Mouse (Mus musculus) thymus, adult 2 months (tissue): Measurements from ENCODE around the gene Ece1. TPM values are rescaled to one million over a fixed set of nuclear protein-coding genes. Genes with fewer than 3 reads are reported as not detected.

Experiments
- DNase-seq: peaks from one replicate; pipeline ENCODE4 v3.0.0; 2021
- H3K27ac ChIP-seq: fragments of 200-500 bp; 2 replicates; pipeline ENCODE4 v1.5.1; 2012; ENCODE audit warnings: low read length, control low read depth; ENCODE audit not compliant: control insufficient read depth, insufficient read depth
- H3K27me3 ChIP-seq: fragments of 200-500 bp; 2 replicates; pipeline ENCODE4 v1.6.1; 2012; ENCODE audit warnings: mild to moderate bottlenecking, low read length, moderate library complexity, mixed read lengths; ENCODE audit not compliant: control insufficient read depth, insufficient read depth
- H3K36me3 ChIP-seq: fragments of 200-500 bp; 2 replicates; pipeline ENCODE4 v1.6.1; 2012; ENCODE audit warnings: mild to moderate bottlenecking, low read length, moderate library complexity; ENCODE audit not compliant: control insufficient read depth, insufficient read depth
- H3K4me1 ChIP-seq: fragments of 200-500 bp; replicated peaks from 2 replicates; pipeline ENCODE4 v1.6.1; 2012; ENCODE audit warnings: low read length; ENCODE audit not compliant: control insufficient read depth, insufficient read depth
- H3K4me3 ChIP-seq: fragments of 200-500 bp; 2 replicates; pipeline ENCODE4 v1.5.1; 2012; ENCODE audit warnings: mild to moderate bottlenecking, low read length, control low read depth, moderate library complexity; ENCODE audit not compliant: control insufficient read depth, insufficient read depth
- CTCF ChIP-seq: fragments of 200-500 bp; IDR thresholded peaks from 2 replicates; pipeline ENCODE4 v1.5.1; 2012; ENCODE audit warnings: mild to moderate bottlenecking, control low read depth, low read length, moderate library complexity, borderline replicate concordance; ENCODE audit not compliant: control insufficient read depth, poor library complexity, insufficient read depth; ENCODE audit errors: extremely low read depth
- POLR2A ChIP-seq: fragments of 200-500 bp; IDR thresholded peaks from 2 replicates; pipeline ENCODE4 v1.6.1; 2012; ENCODE audit warnings: mild to moderate bottlenecking, low read length, control low read depth, moderate library complexity; ENCODE audit not compliant: control insufficient read depth, poor library complexity, insufficient read depth; ENCODE audit errors: extremely low read depth
- WGBS: fragments of 180-500 bp; shearing (Covaris S2); methylation state at CpG from one replicate; pipeline ENCODE4 v1.1.7; 2018; 5-methylcytosine and 5-hydroxymethylcytosine counted together
- polyA plus RNA-seq: library from polyadenylated mRNA; depleted of rRNA; stranded (reverse); fragments of >200 nt; gene quantifications from 2 replicates; pipeline ENCODE4 v1.2.3, GENCODE M21; 2012

Ece1 gene
- polyA plus RNA-seq, 1 experiment = 27.3 TPM

DNA sequence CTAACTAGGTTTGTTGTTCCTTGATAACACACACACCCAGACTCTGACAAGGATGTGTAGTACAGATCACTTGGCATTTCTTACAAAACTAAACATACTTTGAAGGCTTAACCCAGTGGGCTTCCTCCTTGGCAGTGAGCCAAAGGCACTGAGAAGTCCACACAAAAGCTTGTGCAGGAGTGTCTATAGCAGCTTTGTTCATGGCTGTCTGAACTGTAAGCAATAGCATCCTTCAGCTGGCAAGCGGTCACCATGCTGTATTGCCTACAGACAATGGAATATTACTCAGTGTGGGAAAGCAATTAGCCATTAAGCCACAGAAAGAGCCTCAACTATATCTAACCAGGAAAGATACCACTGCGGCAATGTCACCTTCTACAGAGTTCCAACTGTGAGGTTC is 42.5 kb upstream of the Ece1 start:
- Histone ChIP-seq H3K27ac (no peak overlapping the region), H3K4me3 (no peak overlapping the region), H3K4me1 (no peaks in the 10 kb centered on the region), H3K36me3 (no peaks in the 10 kb centered on the region), H3K27me3 (no peaks in the 10 kb centered on the region)
- WGBS = 98% methylated on average over 2 of the region's 2 CpGs
- TF ChIP-seq CTCF (no peak), POLR2A (no peak)
- no peak for DNase-seq

DNA sequence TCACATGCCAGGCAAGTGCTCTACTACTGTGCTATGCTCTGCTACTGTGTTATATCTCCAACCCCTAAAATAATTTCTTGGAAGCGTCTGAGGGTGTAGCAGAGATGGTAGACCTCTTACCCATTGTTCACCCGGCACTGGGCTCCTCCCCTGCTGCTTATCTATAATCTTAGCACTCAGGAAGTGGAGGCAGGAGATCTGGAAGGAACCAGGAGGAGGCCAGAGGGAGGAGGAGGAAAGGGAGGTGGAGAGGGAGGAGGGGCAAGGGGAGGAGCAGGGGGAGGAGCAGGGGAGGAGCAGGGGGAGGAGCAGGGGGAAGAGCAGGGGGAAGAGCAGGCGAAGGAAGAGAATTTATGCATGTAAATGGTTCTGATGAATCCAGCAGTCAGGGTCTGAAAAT is 41.3 kb upstream of the Ece1 start:
- Histone ChIP-seq H3K4me3 (no peak overlapping the region), H3K27me3 (no peaks in the 10 kb centered on the region), H3K36me3 (no peaks in the 10 kb centered on the region), H3K4me1 (no peaks in the 10 kb centered on the region), H3K27ac (no peak overlapping the region)
- 49% methylated on average over 3 of the region's 3 CpGs for WGBS
- DNase-seq = no peak
- no peak for TF ChIP-seq POLR2A
- TF ChIP-seq CTCF = no peak

DNA sequence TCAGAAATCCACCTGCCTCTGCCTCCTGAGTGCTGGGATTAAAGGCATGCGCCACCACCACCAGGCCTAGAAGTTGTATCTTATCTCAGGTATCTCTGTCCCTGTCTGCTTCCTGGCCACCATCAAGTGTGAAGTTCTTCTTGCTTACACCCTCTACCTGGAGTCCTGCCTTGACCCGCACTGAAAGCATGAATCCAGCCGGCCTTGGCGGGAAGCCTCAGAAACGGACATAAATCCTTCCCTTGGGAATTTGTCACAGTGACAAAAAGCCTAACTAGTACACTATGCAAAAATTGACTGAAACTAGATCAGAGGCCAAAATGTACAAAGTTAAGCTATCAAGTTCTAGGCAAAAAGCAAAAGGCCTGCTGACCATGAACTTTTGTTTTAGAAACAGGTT is 39.5 kb upstream of the Ece1 start:
- no peak for DNase-seq
- no peaks in the 10 kb centered on the region for H3K27me3 ChIP-seq
- 94% methylated on average over 5 of the region's 5 CpGs for WGBS
- TF ChIP-seq POLR2A (no peak), CTCF (no peak)
- no peaks in the 10 kb centered on the region for H3K36me3 ChIP-seq
- no peak overlapping the region for H3K27ac ChIP-seq
- no peaks in the 10 kb centered on the region for H3K4me1 ChIP-seq
- no peak overlapping the region for H3K4me3 ChIP-seq

DNA sequence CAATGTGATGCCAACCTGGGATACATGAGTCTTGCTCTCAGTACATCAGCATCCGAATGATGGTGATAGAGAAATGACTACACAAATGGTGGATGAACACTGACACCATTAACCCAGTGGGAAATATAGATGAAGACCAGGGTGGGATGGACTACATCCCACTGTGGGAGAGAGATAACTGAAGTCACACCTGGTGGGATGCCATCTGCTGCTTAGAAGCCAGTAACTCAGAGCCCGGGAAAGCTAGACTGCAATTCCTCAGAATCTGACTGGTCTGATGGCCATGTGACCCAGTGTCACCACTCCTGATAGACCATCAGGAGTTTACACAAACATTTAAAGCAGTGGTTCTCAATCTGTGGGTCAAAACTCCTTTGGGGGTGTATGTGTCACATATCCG is 38.5 kb upstream of the Ece1 start:
- WGBS = 94% methylated on average over 3 of the region's 3 CpGs
- Histone ChIP-seq H3K36me3 (no peaks in the 10 kb centered on the region), H3K27ac (no peak overlapping the region), H3K27me3 (no peaks in the 10 kb centered on the region), H3K4me3 (no peak overlapping the region), H3K4me1 (no peaks in the 10 kb centered on the region)
- TF ChIP-seq POLR2A (no peak), CTCF (no peak)
- DNase-seq = no peak

DNA sequence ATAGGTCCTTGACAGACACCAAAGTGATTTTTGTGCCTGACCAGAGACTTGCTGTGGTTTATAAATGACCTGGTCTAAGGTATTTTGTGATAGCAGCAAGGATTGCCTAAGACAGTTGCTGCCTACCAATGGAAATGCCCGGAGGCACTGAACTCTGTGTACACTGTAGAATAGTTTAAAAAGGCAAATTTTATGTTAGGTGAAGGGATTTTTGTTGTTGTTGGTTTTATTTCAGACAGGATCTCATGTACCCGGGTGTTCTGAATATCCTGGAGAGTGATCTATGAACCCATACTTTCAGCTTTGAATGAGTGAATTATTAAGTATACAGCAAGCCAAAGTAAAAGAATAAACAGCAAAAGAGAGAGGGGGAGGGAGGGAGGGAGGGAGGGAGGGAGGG is 37.2 kb upstream of the Ece1 start:
- H3K36me3 ChIP-seq = no peaks in the 10 kb centered on the region
- no peaks in the 10 kb centered on the region for H3K27me3 ChIP-seq
- 91% methylated on average over 2 of the region's 2 CpGs for WGBS
- H3K27ac ChIP-seq = no peak overlapping the region
- no peak overlapping the region for H3K4me3 ChIP-seq
- H3K4me1 ChIP-seq = no peaks in the 10 kb centered on the region
- TF ChIP-seq POLR2A = no peak
- TF ChIP-seq CTCF = no peak
- DNase-seq = no peak

DNA sequence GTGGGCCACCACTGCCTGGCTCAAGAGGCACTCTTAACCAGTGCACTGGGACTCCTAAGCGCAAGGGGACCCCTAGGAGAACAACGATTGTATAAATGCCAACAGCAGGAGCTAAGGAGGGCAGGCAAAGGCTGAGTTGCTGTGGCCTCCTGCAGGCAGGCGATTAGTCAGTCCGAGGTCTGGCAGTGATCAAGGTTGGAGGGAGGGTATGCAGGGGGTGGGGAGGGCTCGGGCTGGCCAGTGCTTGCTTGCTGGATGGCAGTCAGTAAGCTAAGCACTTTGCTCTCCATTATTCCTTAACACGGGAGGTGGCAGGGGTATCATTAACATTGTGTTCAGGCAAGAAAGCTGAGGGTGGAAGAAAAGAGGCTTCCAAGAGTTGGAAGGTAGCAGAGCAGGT is 31.7 kb upstream of the Ece1 start:
- TF ChIP-seq CTCF = no peak
- TF ChIP-seq POLR2A = no peak
- Histone ChIP-seq H3K27me3 (no peaks in the 10 kb centered on the region), H3K4me1 (no peaks in the 10 kb centered on the region), H3K36me3 (no peaks in the 10 kb centered on the region), H3K4me3 (no peak overlapping the region), H3K27ac (no peak overlapping the region)
- DNase-seq = no peak
- WGBS = 48% methylated on average over 6 of the region's 6 CpGs

DNA sequence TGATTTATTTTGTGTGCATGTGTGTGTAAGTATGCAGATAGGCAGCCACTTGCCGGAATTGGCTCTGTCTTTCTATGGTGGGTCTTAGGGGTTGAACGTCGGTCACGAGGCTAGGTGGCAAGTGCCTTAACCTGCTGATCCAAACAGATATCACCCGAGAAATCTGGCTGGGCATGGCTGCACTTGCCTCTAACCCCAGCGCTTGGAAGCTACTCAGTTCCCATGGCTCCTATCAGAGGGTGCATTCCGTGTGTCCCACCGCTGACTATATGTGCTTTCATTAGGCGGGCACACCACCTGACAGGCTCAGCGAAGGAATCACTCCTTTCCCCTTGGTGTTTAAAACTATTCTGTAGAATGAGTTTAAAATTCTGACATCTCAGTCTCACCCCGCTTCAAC is 30.4 kb upstream of the Ece1 start:
- WGBS = 90% methylated on average over 11 of the region's 11 CpGs
- H3K27me3 ChIP-seq = no peaks in the 10 kb centered on the region
- DNase-seq = no peak
- no peak overlapping the region for H3K27ac ChIP-seq
- no peak overlapping the region for H3K4me3 ChIP-seq
- H3K36me3 ChIP-seq = no peaks in the 10 kb centered on the region
- H3K4me1 ChIP-seq = 0 out of 2 replicates have a peak, but pooled peaks cover 4% of the 10 kb centered on the region
- TF ChIP-seq CTCF = no peak
- no peak for TF ChIP-seq POLR2A
